Mouse (Mus musculus) spleen, postnatal 4 days (tissue): Measurements from ENCODE around the gene Nol4l.

Source experiments
- DNase-seq, 2 experiments: peaks; one replicate each; pipeline ENCODE4 v3.0.0; 2022; ENCODE audit warnings: low spot score in 2 of 2

The Nol4l gene

GRCm38 (mm10) chr2:153483118-153483983 is 46.4 kb downstream of the Nol4l start:
- peak; percentile 81 to 89 for DNase-seq

GRCm38 (mm10) chr2:153481861-153482120 is 48.0 kb downstream of the Nol4l start:
- DNase-seq = no peak

DNA sequence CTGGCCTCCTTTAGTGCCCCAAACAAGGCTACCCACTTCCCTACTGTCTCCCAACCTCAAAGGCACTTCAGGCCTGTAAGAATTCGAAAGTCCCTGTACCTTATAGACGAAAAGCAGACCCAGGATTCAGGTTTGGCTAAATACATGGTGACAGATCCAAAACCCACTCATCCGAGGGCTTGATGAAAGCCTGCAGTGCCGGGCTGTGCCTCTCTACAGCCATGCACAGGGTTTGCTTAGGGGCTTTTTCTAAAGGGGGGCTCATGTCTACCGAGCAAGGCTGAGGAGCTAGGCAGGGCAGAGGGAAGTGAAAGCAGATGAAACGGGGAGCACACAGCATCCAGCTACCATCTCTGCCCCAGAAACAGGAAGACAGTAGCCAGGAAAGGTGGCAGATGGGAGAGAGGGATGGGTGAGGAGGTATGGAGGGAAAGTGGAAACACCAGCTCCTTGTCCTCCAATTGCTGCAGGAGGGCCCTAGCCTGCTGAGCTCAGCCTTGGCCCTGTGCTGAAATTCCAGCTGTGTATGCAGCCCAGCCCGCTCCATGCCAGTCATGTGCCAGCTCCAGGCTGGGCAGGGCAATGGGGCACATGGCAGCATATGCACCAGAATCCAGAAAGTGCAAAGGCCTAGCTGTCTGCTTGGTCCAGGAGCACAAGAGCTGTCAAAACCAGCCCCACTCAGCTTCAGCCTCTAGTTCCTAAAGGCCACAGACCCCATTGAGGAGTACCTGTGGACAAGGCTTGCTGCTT is 48.5 kb downstream of the Nol4l start:
- no peak for DNase-seq

GRCm38 (mm10) chr2:153479486-153479885 is 50.3 kb downstream of the Nol4l start:
- DNase-seq = no peak

- DNase-seq = peak; percentile 73 to 84
Measured at GRCm38 (mm10) chr2:153478583-153478982, 51.2 kb downstream of the Nol4l start.

GRCm38 (mm10) chr2:153475114-153476112 is 54.4 kb downstream of the Nol4l start:
- no peak for DNase-seq

DNA sequence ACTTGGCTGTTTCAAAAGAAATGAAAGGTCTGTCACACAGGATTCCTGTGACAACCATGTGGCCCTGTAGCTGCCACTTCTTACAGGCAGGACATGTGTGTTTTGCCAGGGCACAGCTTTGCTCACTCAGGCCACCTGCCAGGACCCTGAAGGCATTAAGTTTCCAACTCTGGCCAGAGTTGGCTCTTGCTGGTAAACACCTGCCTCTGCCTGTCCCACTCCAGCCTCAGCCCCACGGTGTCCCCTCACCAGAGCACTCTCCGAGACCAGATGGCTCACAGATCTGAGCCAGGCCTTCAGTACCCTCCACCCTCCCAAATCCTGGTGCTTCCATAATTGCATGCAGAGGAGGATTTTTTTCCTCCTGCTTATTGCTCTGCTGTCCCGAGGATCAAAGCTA is 58.8 kb downstream of the Nol4l start:
- no peak for DNase-seq

DNA sequence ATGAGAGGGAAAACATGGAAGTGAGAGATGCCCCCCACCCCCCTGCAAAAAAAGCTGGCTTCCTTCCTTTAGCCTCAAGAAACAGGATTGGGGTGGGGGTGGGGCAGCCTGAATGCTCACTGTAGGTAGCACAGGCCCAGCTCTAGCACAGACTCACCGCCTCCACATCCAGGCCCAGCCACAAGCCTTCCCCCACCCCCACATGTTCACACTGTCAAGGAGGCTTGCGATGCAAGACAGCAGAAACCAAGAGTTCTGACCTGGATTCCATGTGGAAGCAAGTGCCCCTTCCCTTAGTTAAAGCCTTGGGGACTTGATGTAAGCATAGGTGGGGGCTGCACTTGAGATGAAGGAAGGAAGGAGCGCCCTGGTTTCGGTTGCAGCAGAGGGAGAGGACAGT is 60.0 kb downstream of the Nol4l start:
- no peak for DNase-seq

- DNase-seq = no peak
Measured at GRCm38 (mm10) chr2:153469317-153469716, 60.5 kb downstream of the Nol4l start.

DNA sequence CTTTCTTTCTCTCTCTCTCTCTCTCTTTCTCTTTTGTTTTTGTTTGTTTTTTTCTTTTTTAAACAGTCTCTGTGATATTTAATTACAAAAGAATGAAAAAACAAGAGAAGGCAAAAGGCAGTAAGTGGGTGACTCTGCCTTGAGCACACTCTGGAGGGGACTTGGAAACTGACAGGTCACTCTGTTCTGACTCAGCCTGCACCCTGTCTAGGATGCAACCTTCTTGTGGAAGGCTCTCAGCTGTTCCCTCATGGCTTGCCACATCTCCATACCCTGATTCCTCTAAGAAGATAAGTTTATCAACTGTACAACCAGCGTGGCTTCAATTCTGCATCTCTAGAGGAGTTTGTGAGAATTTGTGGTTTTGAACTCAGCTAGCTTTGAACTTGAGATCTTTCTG is 62.4 kb downstream of the Nol4l start:
- no peak for DNase-seq

- no peak for DNase-seq
Measured at GRCm38 (mm10) chr2:153463257-153463656, 66.5 kb downstream of the Nol4l start.

- DNase-seq = no peak
Measured at GRCm38 (mm10) chr2:153458022-153458441, 71.7 kb downstream of the Nol4l start.

DNA sequence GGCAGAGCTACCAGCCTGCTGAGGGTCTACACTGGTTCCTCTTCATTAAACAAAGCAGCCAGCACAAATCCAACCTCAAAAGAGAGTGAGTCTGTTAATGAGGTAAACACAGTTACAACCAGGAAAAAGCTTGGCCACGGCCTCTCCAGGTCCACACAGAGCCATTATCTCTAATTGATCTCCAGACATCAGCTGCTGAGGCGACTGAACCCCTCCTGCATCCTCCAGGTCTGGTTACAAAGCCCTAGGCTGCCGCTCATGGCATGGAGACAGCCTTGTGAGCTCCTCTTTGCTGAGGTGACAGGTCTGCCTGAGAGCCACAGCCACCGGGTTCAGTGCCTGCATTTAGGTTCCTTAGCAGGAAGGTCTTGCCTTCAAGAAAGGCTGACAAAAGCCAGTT is 72.3 kb downstream of the Nol4l start:
- DNase-seq = no peak

GRCm38 (mm10) chr2:153454841-153455506 is 74.8 kb downstream of the Nol4l start:
- no peak for DNase-seq

GRCm38 (mm10) chr2:153453961-153454759 is 75.6 kb downstream of the Nol4l start:
- DNase-seq = no peak

GRCm38 (mm10) chr2:153448519-153448918 is 81.3 kb downstream of the Nol4l start:
- no peak for DNase-seq

GRCm38 (mm10) chr2:153447719-153448118 is 82.1 kb downstream of the Nol4l start:
- no peak for DNase-seq

DNA sequence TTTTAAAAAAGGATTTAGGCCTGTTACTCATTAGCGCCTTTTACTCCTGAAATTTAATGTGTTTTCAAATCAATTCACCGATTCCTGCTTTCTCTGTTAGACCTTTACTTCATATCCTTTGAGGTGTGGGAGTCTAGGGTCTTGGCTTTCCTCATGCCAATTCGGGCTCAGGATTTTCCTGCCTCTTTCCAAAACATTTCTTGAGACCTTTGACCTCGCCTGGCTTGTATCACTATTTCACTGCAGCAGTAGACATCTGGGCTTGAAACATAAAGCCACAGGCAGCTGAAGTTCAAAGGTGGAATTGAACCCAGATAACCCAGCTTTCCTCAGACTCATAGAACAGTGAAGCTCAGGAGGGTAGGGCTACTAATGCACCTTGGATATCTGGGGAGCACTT is 83.3 kb downstream of the Nol4l start:
- no peak for DNase-seq

GRCm38 (mm10) chr2:153446017-153446408 is 83.8 kb downstream of the Nol4l start:
- DNase-seq = peak in 1 of 2 experiments; percentile 47

DNA sequence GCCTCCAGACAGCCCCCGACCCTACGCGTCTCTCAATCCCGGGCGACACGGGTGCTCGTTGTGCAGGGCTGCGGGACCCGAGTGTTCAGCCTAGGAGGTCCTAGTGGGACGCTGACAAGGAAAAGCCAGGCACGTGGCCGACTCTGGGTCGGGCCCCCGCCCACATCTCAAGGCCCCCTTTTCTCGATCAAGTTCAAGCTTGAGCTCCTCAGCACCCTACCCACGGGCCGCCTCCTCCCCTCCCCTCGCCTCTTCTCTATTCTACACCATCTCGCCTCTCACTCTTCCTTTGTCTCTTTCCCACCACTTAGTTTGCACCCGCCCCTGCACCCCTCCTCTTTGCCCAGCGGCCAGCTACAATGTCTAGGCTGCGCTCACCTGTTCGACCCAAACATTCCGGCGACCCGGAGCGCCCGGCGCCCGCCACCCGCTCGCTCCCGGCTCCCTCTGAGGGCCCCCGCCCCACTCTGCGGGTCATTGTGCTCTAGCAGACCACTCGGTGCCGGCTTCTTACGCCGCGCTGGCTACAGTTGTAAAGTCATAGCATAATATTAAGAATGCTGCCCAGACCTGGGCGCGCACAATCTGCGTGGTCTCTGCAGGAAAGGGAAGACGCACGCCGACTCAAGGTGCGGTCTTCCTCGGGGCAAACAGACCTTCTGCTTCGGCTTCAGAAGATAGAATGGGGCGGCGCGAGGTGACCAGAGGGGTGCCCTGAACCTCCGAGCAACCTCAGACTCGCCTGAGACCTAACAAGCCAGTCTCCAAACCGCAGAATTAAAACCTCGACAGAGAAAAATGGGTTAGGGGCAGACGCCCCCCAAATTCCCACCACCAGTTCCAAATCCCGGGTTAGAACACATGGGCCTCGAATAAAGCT is 84.4 kb downstream of the Nol4l start:
- DNase-seq = no peak
